Mouse (Mus musculus): ENCODE measurements around the gene Rragd. TPM values are rescaled to one million over a fixed set of nuclear protein-coding genes. Genes with fewer than 3 reads are reported as not detected.

Gene Rragd
- total RNA-seq, 2 experiments from 2014 or later, result 67.1 to 80.1 TPM

GRCm38 (mm10) chr4:33070326-33070725 is 87.5 kb downstream of the Rragd start:
- DNase-seq (ENCODE audit: extremely low spot score in 1 of 2, low spot score in 2 of 2), result no peak
- intact Hi-C loops (cut with DNase I), result no loop called here

GRCm38 (mm10) chr4:33071337-33071736 is 88.5 kb downstream of the Rragd start:
- DNase-seq (ENCODE audit: extremely low spot score in 1 of 2, low spot score in 2 of 2), result no peak
- intact Hi-C loops (cut with DNase I), result no loop called here

Other genes starting within 250 kb of the Rragd start
- 10 to 100 TPM; 42.5 to 44.3 TPM for gene Lyrm2, start 182.8 kb upstream of the Rragd start, total RNA-seq (2021)
- gene Ankrd6, start 32.2 kb upstream of the Rragd start, total RNA-seq (2021), result 10 to 100 TPM; 23.1 to 25.3 TPM
- 100 to 1,000 TPM; 124 to 126 TPM for gene Ube2j1, start 48.4 kb downstream of the Rragd start, total RNA-seq (2021)
- gene Gabrr2, start 80.0 kb downstream of the Rragd start, total RNA-seq (2021), result not detected
- under 1 TPM; 0.19 to 0.20 TPM for gene Gabrr1, start 149.5 kb downstream of the Rragd start, total RNA-seq (2021)
- 1 to 10 TPM; 6.6 to 8.1 TPM for gene Pm20d2, start 206.7 kb downstream of the Rragd start, total RNA-seq (2021)
- gene Srsf12, start 226.0 kb downstream of the Rragd start, total RNA-seq (2021), result 10 to 100 TPM; 38.6 to 41.6 TPM

Measured in left cerebral cortex, postnatal 10 days (tissue).